Mouse (Mus musculus): ENCODE measurements at regions not wholly inside any gene's neighbourhood (a gene's known extent, or its start where the extent isn't known, plus 50 kb on each side); places are given as distances from the start of the nearest gene placed in this dataset.

DNA sequence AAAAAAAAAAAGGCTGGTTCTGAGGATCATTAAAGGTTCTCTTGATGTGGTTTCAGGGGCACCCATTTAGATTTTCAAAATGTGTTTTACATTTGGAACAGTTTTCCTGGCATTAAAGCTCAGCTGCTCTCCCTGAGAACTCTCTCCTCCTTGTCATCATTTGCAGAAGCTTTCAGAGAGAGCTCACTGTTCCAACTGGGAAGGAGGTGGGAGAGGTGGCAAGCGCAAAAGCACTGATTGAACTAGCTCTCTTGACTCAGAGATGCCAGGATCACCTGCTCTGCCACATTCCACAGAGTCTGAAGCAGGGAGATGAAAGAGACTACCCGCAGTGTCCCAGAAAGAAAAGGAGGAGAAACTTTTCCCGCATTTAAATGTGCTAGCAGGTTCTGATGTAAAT lies 220.5 kb upstream of the Gbe1 start:
- peak in 1 of 2 experiments; percentile 14 for DNase-seq (ENCODE audit: low spot score in 2 of 2)

GRCm38 (mm10) chr16:70095221-70095620 lies 218.5 kb upstream of the Gbe1 start:
- DNase-seq (ENCODE audit: low spot score in 2 of 2) = no peak

- no peak for DNase-seq (ENCODE audit: low spot score in 2 of 2)
These were observed 209.9 kb upstream of the Gbe1 start for GRCm38 (mm10) chr16:70103791-70104378.

DNA sequence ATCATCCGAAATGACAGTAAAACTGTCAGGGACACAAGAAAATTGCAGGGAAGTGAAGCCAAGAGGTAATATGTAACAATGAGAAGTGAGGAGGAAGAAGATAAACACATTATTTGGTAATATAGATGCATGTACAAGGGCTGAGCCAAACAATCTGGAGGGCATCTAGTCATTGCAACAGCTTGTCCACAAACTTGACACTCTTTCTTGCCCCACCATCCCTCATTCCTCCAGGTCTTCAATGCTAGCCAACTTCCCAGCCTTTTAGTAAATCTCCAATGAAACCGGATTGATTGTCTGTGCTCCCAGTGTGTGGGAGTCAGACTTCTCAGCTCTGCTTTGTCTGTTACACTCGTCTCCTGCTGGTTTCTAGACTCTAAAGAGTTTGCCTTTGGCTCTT lies 172.3 kb upstream of the Gbe1 start:
- DNase-seq (ENCODE audit: low spot score in 2 of 2) = no peak

DNA sequence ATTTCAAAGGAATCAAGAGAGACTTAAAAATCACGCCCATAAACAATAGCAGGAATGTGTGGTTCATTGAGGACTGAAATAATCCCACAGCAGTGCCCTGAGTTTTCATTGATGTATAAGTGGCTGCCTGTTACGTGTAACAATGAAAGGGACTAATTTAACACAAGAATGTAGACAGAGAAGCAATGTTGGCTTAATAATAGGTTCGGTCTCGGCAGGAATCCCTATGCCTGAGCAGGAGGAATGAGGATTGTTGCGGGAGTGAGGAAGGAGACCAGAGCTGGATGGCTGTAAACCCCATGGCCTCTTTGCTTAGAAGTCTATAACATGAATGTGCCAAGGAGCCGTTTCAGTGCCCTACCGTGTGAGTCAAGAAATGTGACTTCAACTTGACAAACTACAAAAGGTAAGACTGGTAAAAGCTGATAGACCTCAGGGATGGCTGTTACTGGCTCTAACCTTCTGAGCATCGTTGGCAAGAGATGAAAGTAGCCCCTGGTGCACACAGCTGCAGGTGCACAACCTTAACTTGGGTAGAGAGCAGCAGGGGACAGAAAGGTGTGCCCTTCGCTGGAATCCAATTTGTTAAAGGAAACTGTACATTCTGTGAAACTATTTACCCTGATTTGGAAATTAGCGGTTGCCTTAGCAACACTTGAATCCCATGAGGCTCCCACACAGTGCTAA lies 165.9 kb upstream of the Gbe1 start:
- no peak for DNase-seq (ENCODE audit: low spot score in 2 of 2)

DNA sequence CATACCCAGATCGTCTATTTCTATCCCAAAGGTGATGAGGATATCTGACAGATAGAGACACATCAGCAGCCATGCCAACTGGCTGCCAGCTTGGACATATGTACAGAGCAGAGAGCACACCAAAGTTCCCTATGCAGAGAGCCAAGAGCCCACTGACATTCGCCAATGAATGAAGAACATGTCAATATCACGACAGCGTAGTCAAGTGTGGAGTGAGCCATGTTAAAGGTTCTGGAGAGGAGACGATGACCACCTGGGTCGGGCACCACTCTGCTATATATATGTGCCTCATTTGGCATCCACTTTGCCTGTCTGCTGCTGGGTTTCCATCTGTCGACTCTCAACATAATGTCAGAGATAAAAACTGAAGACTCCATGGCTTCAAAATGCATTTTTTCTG lies 159.2 kb upstream of the Gbe1 start:
- no peak for DNase-seq (ENCODE audit: low spot score in 2 of 2)

GRCm38 (mm10) chr16:70160539-70160938 lies 153.2 kb upstream of the Gbe1 start:
- no peak for DNase-seq (ENCODE audit: low spot score in 2 of 2)

GRCm38 (mm10) chr16:70175140-70175539 lies 138.6 kb upstream of the Gbe1 start:
- no peak for DNase-seq (ENCODE audit: low spot score in 2 of 2)

DNA sequence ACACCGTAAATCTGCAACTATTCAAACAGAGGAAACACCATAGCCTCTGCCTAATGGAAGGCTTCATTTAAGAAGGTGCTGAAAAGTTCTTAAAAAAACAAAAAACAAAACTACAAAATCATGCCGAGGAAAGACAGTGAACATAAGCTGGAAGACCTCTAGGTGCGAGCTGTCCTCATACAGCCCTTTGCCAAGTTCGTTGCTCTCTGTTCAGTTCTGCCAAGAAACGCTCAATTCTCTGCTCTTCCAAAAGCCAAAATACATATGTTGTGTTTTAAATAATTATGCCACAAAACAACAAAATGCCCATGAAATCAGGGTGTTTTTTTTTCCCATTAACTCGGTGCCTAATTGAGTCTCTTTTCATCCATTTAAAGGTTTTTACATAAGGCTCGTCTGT lies 134.8 kb upstream of the Gbe1 start:
- no peak for DNase-seq (ENCODE audit: low spot score in 2 of 2)

GRCm38 (mm10) chr16:70213861-70214597 lies 99.7 kb upstream of the Gbe1 start:
- DNase-seq (ENCODE audit: low spot score in 2 of 2) = no peak

- DNase-seq (ENCODE audit: low spot score in 2 of 2) = no peak
These were observed 98.9 kb upstream of the Gbe1 start for GRCm38 (mm10) chr16:70214800-70215199.

GRCm38 (mm10) chr16:70227601-70228226 lies 86.0 kb upstream of the Gbe1 start:
- no peak for DNase-seq (ENCODE audit: low spot score in 2 of 2)

- DNase-seq (ENCODE audit: low spot score in 2 of 2) = no peak
These were observed 81.0 kb upstream of the Gbe1 start for GRCm38 (mm10) chr16:70232706-70233105.

GRCm38 (mm10) chr16:70235189-70235588 lies 78.6 kb upstream of the Gbe1 start:
- no peak for DNase-seq (ENCODE audit: low spot score in 2 of 2)

DNA sequence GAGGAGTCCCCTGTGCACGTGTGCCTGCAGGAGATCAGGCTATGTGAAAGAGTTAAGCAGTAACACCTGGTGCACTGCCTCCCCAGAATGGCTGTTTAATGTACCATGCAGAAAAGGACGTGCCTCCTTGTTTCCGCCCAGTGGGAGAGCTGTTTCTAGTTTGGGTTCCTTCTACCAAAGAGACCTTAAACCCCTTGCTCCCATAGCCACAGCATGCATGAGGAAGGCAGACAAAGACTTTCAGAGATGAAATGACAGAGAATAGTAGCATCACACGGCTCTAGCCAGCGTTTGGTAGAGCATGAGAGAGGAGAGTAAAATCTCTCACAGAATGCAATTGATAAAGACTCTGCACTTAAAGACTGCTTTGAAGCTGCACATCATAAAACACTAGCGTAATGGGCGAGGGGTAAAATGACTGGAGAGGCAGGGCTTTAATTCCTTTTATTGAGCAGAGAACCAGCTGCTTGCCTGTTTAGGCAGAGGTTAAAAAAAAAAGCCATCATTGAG lies 74.3 kb upstream of the Gbe1 start:
- no peak for DNase-seq (ENCODE audit: low spot score in 2 of 2)

DNA sequence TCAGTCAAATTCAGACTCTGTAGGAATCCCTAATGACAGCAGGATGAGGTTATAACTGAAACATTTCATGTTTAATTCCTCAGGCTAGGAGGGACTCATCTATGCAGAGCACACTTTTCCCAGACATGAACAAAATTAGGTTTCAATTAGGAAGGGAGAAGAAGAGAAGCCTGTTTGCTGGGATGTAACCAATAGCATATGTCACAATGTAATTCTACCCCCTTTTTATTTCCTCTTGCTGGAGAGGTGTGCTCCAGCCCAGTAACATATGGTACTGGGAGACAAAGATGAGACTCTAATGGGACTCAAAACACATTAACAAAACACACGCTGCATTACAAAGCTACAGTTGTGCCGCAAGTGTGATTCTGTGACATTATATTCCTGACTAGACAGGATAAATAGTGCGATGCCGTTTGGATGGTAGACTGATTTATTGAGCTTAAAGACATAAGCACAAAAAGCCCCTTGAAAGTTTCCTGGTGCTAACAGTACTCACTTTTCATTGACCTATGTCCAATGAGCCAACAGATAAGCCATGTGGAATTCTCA lies 69.5 kb upstream of the Gbe1 start:
- no peak for DNase-seq (ENCODE audit: low spot score in 2 of 2)

DNA sequence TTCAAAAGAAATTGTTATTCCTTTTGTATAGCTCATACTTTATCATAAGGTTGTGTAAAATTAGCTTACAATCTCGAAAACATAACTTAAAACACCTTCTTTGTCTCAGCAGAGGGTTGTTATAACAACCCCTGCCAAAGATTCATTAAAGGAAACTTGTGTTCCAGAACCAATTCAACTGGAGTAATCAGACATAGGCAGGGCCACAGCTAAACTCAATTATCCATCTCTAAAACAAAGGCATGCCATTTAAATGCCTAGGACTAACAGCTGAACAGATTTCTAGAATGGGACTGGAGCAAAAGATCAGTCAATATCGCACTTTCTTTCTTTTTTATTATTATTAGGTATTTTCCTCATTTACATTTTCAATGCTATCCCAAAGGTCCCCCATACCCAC lies 68.8 kb upstream of the Gbe1 start:
- no peak for DNase-seq (ENCODE audit: low spot score in 2 of 2)

- no peak for DNase-seq (ENCODE audit: low spot score in 2 of 2)
These were observed 54.4 kb upstream of the Gbe1 start for GRCm38 (mm10) chr16:70259364-70259763.

GRCm38 (mm10) chr16:70260151-70260550 lies 53.6 kb upstream of the Gbe1 start:
- DNase-seq (ENCODE audit: low spot score in 2 of 2) = no peak
